Mouse (Mus musculus) heart, postnatal 0 days (tissue): ENCODE results near the gene Crtc1. TPM values are rescaled to one million over a fixed set of nuclear protein-coding genes. Genes with fewer than 3 reads are reported as not detected.

Experiments used
- ATAC-seq: fragments of 200-750 bp; cut with Nextera tagmentation; 2 replicates; pipeline ENCODE4 v1.8.0; 2017; ENCODE audit warnings: low read depth, moderate number of reproducible peaks, moderate library complexity; ENCODE audit not compliant: insufficient read depth
- DNase-seq: peaks from one replicate; pipeline ENCODE4 v3.0.0-alpha.2; 2016; ENCODE audit warnings: low spot score
- H3K27ac ChIP-seq: fragments of 300-500 bp; sonication (generic); 2 replicates; pipeline ENCODE4 v1.5.1; 2014; ENCODE audit warnings: low read depth, mild to moderate bottlenecking
- H3K27me3 ChIP-seq: fragments of 300-500 bp; sonication (generic); 2 replicates; pipeline ENCODE4 v1.6.1; 2014; ENCODE audit warnings: low read length, mixed read lengths; ENCODE audit not compliant: control insufficient read depth, insufficient read depth
- H3K36me3 ChIP-seq: fragments of 300-500 bp; sonication (generic); replicated peaks from 2 replicates; pipeline ENCODE4 v1.6.1; 2014; ENCODE audit warnings: low read length, mixed read lengths; ENCODE audit not compliant: control insufficient read depth, insufficient read depth
- H3K4me1 ChIP-seq: fragments of 300-500 bp; sonication (generic); 2 replicates; pipeline ENCODE4 v1.6.1; 2014; ENCODE audit warnings: antibody characterized with exemption; ENCODE audit not compliant: control insufficient read depth, insufficient read depth
- H3K4me2 ChIP-seq: fragments of 300-500 bp; sonication (generic); 2 replicates; pipeline ENCODE4 v1.6.1; 2014; ENCODE audit warnings: low read depth, mild to moderate bottlenecking, low read length, moderate library complexity
- H3K4me3 ChIP-seq: fragments of 300-500 bp; sonication (generic); 2 replicates; pipeline ENCODE4 v1.5.1; 2014; ENCODE audit warnings: low read depth, low read length
- H3K9ac ChIP-seq: fragments of 300-500 bp; sonication (generic); replicated peaks from 2 replicates; pipeline ENCODE4 v1.6.1; 2014; ENCODE audit warnings: low read depth, low read length, mixed read lengths
- H3K9me3 ChIP-seq: fragments of 300-500 bp; sonication (generic); replicated peaks from 2 replicates; pipeline ENCODE4 v1.6.1; 2016; ENCODE audit warnings: low read length; ENCODE audit not compliant: control insufficient read depth
- CTCF ChIP-seq: IDR thresholded peaks from 2 replicates; pipeline ENCODE4 v1.5.1; 2016; ENCODE audit warnings: antibody characterized with exemption, control low read depth, low read depth
- EP300 ChIP-seq: IDR thresholded peaks from 2 replicates; pipeline ENCODE4 v1.6.1; 2016; ENCODE audit warnings: antibody characterized with exemption, low read depth
- WGBS: fragments of 180-500 bp; shearing (Covaris S2); extraction: QIAGEN DNeasy Blood & Tissue Kit; methylation state at CpG from one replicate; pipeline ENCODE4 v1.1.7; 2014; 5-methylcytosine and 5-hydroxymethylcytosine counted together
- polyA plus RNA-seq: library from polyadenylated mRNA; unstranded; fragments of >200 nt; fragmentation: Nextera tagmentation; extraction: Ambion mirVana; gene quantifications from 2 replicates; pipeline ENCODE4 v1.2.1, GENCODE M21; 2015
- total RNA-seq: library from RNA; depleted of rRNA; stranded (reverse); fragments of >200 nt; gene quantifications from 2 replicates; pipeline ENCODE4 v1.2.3, GENCODE M21; 2014; ENCODE audit warnings: low replicate concordance

The Crtc1 gene
- total and polyA plus RNA-seq, 2 experiments from 2014 or later, result 6.0 to 6.9 TPM

GRCm38 (mm10) chr8:70421349-70422104, 17.9 kb downstream of the Crtc1 start:
- no peak overlapping the region for H3K4me3 ChIP-seq
- peaks cover 17% of the 10 kb centered on the region for H3K4me1 ChIP-seq
- 78% methylated on average over 18 of the region's 18 CpGs for WGBS
- ATAC-seq (no peak), DNase-seq (no peak)
- H3K27ac ChIP-seq, result no peak overlapping the region
- no peaks in the 10 kb centered on the region for H3K9me3 ChIP-seq
- H3K36me3 ChIP-seq, result no peaks in the 10 kb centered on the region
- H3K27me3 ChIP-seq, result no peaks in the 10 kb centered on the region
- TF ChIP-seq CTCF (no peak), EP300 (no peak)
- H3K4me2 ChIP-seq, result no peak overlapping the region
- no peak overlapping the region for H3K9ac ChIP-seq

GRCm38 (mm10) chr8:70419879-70420643, 19.3 kb downstream of the Crtc1 start:
- H3K4me2 ChIP-seq, result no peak overlapping the region
- H3K27ac ChIP-seq, result no peak overlapping the region
- H3K9me3 ChIP-seq, result no peaks in the 10 kb centered on the region
- H3K4me1 ChIP-seq, result peaks cover 17% of the 10 kb centered on the region
- ATAC-seq (no peak), DNase-seq (no peak)
- H3K36me3 ChIP-seq, result no peaks in the 10 kb centered on the region
- TF ChIP-seq EP300, result no peak
- TF ChIP-seq CTCF, result no peak
- H3K27me3 ChIP-seq, result no peaks in the 10 kb centered on the region
- H3K9ac ChIP-seq, result no peak overlapping the region
- WGBS, result 66% methylated on average over 11 of the region's 11 CpGs
- H3K4me3 ChIP-seq, result no peak overlapping the region

- Histone ChIP-seq H3K9me3 (no peaks in the 10 kb centered on the region), H3K27ac (no peak overlapping the region; the same call in 1 of the 2 replicates), H3K4me3 (no peak overlapping the region), H3K4me1 (peaks cover 17% of the 10 kb centered on the region), H3K27me3 (no peaks in the 10 kb centered on the region), H3K9ac (no peak overlapping the region), H3K4me2 (no peak overlapping the region; the same call in 1 of the 2 replicates), H3K36me3 (no peaks in the 10 kb centered on the region)
- TF ChIP-seq CTCF, result no peak
- TF ChIP-seq EP300, result no peak
- peak; percentile 76 for ATAC-seq
- DNase-seq, result peak; percentile 59
- 17% methylated on average over 14 of the region's 14 CpGs for WGBS
These were observed 20.4 kb downstream of the Crtc1 start for GRCm38 (mm10) chr8:70418954-70419353.

GRCm38 (mm10) chr8:70417914-70418313, 21.5 kb downstream of the Crtc1 start:
- 40% methylated on average over 10 of the region's 10 CpGs for WGBS
- H3K9ac ChIP-seq, result no peak overlapping the region
- TF ChIP-seq EP300, result no peak
- no peak for TF ChIP-seq CTCF
- DNase-seq (no peak), ATAC-seq (no peak)
- no peaks in the 10 kb centered on the region for H3K36me3 ChIP-seq
- H3K9me3 ChIP-seq, result no peaks in the 10 kb centered on the region
- no peaks in the 10 kb centered on the region for H3K27me3 ChIP-seq
- peaks cover 17% of the 10 kb centered on the region for H3K4me1 ChIP-seq
- no peak overlapping the region for H3K4me2 ChIP-seq
- H3K4me3 ChIP-seq, result no peak overlapping the region
- H3K27ac ChIP-seq, result no peak overlapping the region

- H3K4me3 ChIP-seq, result no peak overlapping the region
- WGBS, result 64% methylated on average over 6 of the region's 6 CpGs
- H3K27ac ChIP-seq, result no peak overlapping the region
- H3K27me3 ChIP-seq, result no peaks in the 10 kb centered on the region
- DNase-seq (no peak), ATAC-seq (no peak)
- peaks cover 17% of the 10 kb centered on the region for H3K4me1 ChIP-seq
- no peak for TF ChIP-seq CTCF
- no peak for TF ChIP-seq EP300
- no peaks in the 10 kb centered on the region for H3K9me3 ChIP-seq
- H3K9ac ChIP-seq, result no peak overlapping the region
- no peaks in the 10 kb centered on the region for H3K36me3 ChIP-seq
- H3K4me2 ChIP-seq, result no peak overlapping the region
These were observed 22.4 kb downstream of the Crtc1 start for GRCm38 (mm10) chr8:70416941-70417340.
